Mouse (Mus musculus): ENCODE results near the gene Dusp18. TPM values are rescaled to one million over a fixed set of nuclear protein-coding genes. Genes with fewer than 3 reads are reported as not detected.
A peak's percentile ranks its signal among the peaks of the same experiment; 100 is the strongest.

Gene Dusp18
- polyA plus RNA-seq, 1 experiment from 2014 or later, result 27.7 TPM

DNA sequence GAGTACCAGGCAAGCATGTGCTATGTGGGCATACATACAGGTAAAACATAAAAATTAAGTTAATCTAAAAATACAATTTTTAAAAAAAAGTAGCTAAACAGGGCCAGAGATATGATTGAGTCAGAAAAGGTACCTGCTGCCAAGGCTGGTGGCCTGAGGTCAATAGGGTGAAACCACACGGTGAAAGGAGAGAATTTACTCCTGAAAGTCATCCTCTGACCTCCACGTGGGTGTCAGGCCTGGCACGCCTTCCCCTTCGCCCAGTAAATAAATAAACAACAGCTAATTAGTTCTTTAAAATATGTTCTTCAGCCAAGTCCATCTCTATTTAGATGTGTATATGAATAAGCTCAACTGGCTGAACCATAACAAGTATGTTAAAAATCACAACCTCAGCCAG is 34.7 kb upstream of the Dusp18 start:
- WGBS, result 83% methylated on average over 4 of the region's 4 CpGs
- peaks cover 22% of the 10 kb centered on the region for H3K27me3 ChIP-seq
- no peak for ATAC-seq (ENCODE audit: low FRiP score)

GRCm38 (mm10) chr11:3862661-3863453 is 32.2 kb upstream of the Dusp18 start:
- H3K27ac ChIP-seq, result no peak overlapping the region
- H3K9ac ChIP-seq, result no peak overlapping the region
- H3K4me1 ChIP-seq, result peaks cover 6% of the 10 kb centered on the region
- H3K4me3 ChIP-seq, result peak overlapping the region; percentile 44
- H3K36me3 ChIP-seq, result no peaks in the 10 kb centered on the region
- H3K4me2 ChIP-seq (replicated peaks), result peak overlapping the region; percentile 73
- 73% methylated on average over 19 of the region's 19 CpGs for WGBS
- ATAC-seq (ENCODE audit: low FRiP score), result peak; percentile 4; the same call in 1 of the 2 replicates
- H3K9me3 ChIP-seq (replicated peaks), result no peaks in the 10 kb centered on the region
- peaks cover 23% of the 10 kb centered on the region for H3K27me3 ChIP-seq

More for the DNA sequence above, 34.7 kb upstream of the Dusp18 start:
- Histone ChIP-seq H3K9me3 (replicated peaks) (no peaks in the 10 kb centered on the region), H3K4me2 (replicated peaks) (no peak overlapping the region), H3K4me1 (peaks cover 6% of the 10 kb centered on the region), H3K9ac (no peak overlapping the region), H3K36me3 (no peaks in the 10 kb centered on the region), H3K27ac (no peak overlapping the region), H3K4me3 (no peak overlapping the region)

GRCm38 (mm10) chr11:3863454-3864112 is 31.5 kb upstream of the Dusp18 start, which contains the start of gene Osbp2:
Gene Osbp2, minus strand, starts transcription at chr11:3863903.
- 6% methylated on average over 51 of the region's 58 CpGs for WGBS
- H3K9me3 ChIP-seq (replicated peaks), result no peaks in the 10 kb centered on the region
- H3K27ac ChIP-seq, result no peak within 1 kb of the TSS
- ATAC-seq (ENCODE audit: low FRiP score), result peak; percentile 92
- peak within 1 kb of the TSS; percentile 73 for H3K4me2 ChIP-seq (replicated peaks)
- H3K4me1 ChIP-seq, result peaks cover 6% of the 10 kb centered on the region
- H3K4me3 ChIP-seq, result peak within 1 kb of the TSS; percentile 44
- no peaks in the 10 kb centered on the region for H3K36me3 ChIP-seq
- peaks cover 20% of the 10 kb centered on the region for H3K27me3 ChIP-seq
- peak within 1 kb of the TSS; percentile 57 for H3K9ac ChIP-seq

DNA sequence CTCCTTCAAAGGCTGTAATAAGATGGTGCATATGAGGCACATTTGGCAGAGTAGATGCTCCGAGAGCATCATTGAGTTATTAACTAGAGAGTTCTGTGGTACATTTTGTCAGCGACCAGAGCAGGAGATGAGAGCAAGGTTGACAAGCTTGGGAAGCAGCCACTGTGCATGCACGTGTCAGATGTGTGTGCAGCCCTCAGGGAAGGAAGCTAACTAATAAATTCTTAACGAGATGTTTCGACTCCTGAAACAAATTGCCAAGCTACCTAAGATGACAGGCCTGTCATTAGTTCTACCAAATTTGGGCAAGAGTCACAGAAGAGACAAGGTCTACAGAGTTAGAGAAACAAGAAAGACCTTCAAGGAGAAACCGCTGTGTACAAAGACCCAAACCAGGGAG is 30.7 kb upstream of the Dusp18 start:
- 41% methylated on average over 6 of the region's 6 CpGs for WGBS
- peak overlapping the region; percentile 57; the same call in 1 of the 2 replicates for H3K9ac ChIP-seq
- H3K36me3 ChIP-seq, result no peaks in the 10 kb centered on the region
- H3K27ac ChIP-seq, result no peak overlapping the region
- peak overlapping the region; percentile 73 for H3K4me2 ChIP-seq (replicated peaks)
- peak overlapping the region; percentile 44 for H3K4me3 ChIP-seq
- H3K27me3 ChIP-seq, result peaks cover 20% of the 10 kb centered on the region
- peaks cover 6% of the 10 kb centered on the region for H3K4me1 ChIP-seq
- no peaks in the 10 kb centered on the region for H3K9me3 ChIP-seq (replicated peaks)
- peak; percentile 12; the same call in 1 of the 2 replicates for ATAC-seq (ENCODE audit: low FRiP score)

DNA sequence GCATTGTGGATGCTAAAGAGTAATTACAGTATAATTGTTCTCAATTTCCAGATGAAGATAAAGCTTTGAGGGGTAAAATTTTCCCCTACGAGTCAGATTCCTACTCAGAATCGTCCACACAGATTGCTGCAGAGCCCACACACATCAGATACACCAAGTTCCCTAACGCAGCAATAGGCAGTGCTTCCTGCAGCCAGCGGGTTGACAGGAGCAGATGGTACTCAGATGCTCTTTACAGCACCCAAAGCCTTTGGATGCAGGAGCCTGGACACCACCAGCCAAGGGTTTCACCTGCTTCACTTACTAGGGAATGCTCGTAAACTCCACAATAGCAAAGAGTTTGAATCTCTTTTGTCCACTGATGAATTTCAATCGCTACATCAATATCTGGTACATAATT is 18.6 kb upstream of the Dusp18 start:
- ATAC-seq (ENCODE audit: low FRiP score), result no peak

DNA sequence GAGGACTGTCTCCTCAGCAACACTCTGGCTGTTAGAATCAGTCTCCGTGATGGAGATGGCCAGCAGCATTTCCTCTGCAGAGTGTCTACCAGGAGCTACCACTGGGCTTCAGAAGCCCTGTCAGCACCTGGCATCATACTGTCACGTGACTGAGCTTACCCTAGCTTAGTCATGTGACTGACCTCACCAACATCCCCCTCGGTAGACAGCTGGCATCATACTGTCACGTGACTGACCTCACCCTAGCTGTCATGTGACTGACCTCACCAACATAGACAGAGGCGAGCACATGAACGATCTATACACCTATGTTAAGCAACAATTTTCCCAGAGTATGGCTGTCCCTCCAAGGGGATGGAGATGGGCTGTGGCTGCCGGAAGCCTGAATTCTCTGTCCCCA is 16.4 kb upstream of the Dusp18 start:
- ATAC-seq (ENCODE audit: low FRiP score), result no peak
- Histone ChIP-seq H3K9me3 (replicated peaks) (no peaks in the 10 kb centered on the region), H3K27me3 (0 out of 2 replicates have a peak, but pooled peaks cover 6% of the 10 kb centered on the region), H3K36me3 (no peaks in the 10 kb centered on the region), H3K4me3 (no peak overlapping the region), H3K4me1 (no peaks in the 10 kb centered on the region), H3K4me2 (replicated peaks) (no peak overlapping the region), H3K27ac (no peak overlapping the region), H3K9ac (no peak overlapping the region)
- WGBS, result 76% methylated on average over 7 of the region's 7 CpGs

More for the DNA sequence above, 18.6 kb upstream of the Dusp18 start:
- no peak overlapping the region for H3K9ac ChIP-seq
- no peak overlapping the region for H3K4me2 ChIP-seq (replicated peaks)
- no peaks in the 10 kb centered on the region for H3K36me3 ChIP-seq
- H3K4me1 ChIP-seq, result no peaks in the 10 kb centered on the region
- 0 out of 2 replicates have a peak, but pooled peaks cover 5% of the 10 kb centered on the region for H3K27me3 ChIP-seq
- H3K27ac ChIP-seq, result no peak overlapping the region
- no peaks in the 10 kb centered on the region for H3K9me3 ChIP-seq (replicated peaks)
- 81% methylated on average over 6 of the region's 6 CpGs for WGBS
- no peak overlapping the region for H3K4me3 ChIP-seq

DNA sequence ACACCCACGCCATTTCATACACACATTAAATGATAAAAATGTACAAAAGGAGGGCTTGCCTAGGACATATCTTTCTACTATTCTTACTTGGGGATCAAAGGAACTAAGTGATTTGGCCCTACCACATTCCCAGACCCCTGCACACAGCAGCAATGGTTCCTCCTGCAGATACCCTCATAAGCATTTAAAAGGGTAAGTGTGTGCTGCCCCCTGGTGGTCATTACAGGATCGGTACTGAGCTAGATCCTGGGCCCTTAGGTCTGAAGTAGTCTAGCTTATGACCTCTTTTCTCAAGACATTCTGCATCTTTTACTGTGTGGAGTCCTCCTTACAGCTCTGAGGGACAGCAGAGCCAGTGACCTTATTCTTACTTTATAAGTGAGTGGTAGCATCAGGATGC is 15.2 kb upstream of the Dusp18 start:
- 42% methylated on average over 2 of the region's 2 CpGs for WGBS
- H3K4me2 ChIP-seq (replicated peaks), result no peak overlapping the region
- H3K27ac ChIP-seq, result no peak overlapping the region
- no peak for ATAC-seq (ENCODE audit: low FRiP score)
- no peaks in the 10 kb centered on the region for H3K9me3 ChIP-seq (replicated peaks)
- H3K27me3 ChIP-seq, result 0 out of 2 replicates have a peak, but pooled peaks cover 6% of the 10 kb centered on the region
- no peaks in the 10 kb centered on the region for H3K36me3 ChIP-seq
- peaks cover 2% of the 10 kb centered on the region; the same call in 1 of the 2 replicates for H3K4me1 ChIP-seq
- no peak overlapping the region for H3K9ac ChIP-seq
- H3K4me3 ChIP-seq, result no peak overlapping the region

DNA sequence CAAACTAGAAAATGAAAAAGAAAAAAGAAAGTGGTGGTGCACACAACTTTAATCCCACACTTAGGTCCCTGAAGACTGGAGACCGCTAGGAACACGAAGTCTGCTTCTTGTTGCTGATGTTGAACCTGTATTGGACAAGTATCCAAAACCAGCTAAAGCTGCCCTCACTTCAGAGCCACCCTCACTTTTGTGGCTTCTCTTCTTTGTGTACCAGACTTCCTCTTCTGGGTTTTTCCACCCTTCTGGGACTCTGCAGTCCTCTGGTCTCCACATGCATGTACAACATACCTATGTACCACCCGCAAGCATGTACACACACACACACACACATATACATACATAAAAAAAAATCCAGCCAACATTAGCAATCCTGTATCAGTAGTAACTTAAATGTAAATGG is 11.3 kb upstream of the Dusp18 start:
- Histone ChIP-seq H3K27ac (no peak overlapping the region), H3K27me3 (0 out of 2 replicates have a peak, but pooled peaks cover 3% of the 10 kb centered on the region), H3K9ac (no peak overlapping the region), H3K4me3 (no peak overlapping the region), H3K36me3 (no peaks in the 10 kb centered on the region), H3K4me1 (peaks cover 2% of the 10 kb centered on the region; the same call in 1 of the 2 replicates), H3K9me3 (replicated peaks) (no peaks in the 10 kb centered on the region), H3K4me2 (replicated peaks) (no peak overlapping the region)
- WGBS, result 84% methylated on average over 3 of the region's 3 CpGs
- ATAC-seq (ENCODE audit: low FRiP score), result no peak

GRCm38 (mm10) chr11:3887331-3887730 is 7.7 kb upstream of the Dusp18 start:
- 78% methylated on average over 5 of the region's 5 CpGs for WGBS
- Histone ChIP-seq H3K9me3 (replicated peaks) (no peaks in the 10 kb centered on the region), H3K36me3 (no peaks in the 10 kb centered on the region), H3K4me3 (no peak overlapping the region), H3K4me2 (replicated peaks) (no peak overlapping the region), H3K27ac (no peak overlapping the region), H3K27me3 (no peaks in the 10 kb centered on the region), H3K9ac (no peak overlapping the region), H3K4me1 (peaks cover 2% of the 10 kb centered on the region; the same call in 1 of the 2 replicates)
- no peak for ATAC-seq (ENCODE audit: low FRiP score)

DNA sequence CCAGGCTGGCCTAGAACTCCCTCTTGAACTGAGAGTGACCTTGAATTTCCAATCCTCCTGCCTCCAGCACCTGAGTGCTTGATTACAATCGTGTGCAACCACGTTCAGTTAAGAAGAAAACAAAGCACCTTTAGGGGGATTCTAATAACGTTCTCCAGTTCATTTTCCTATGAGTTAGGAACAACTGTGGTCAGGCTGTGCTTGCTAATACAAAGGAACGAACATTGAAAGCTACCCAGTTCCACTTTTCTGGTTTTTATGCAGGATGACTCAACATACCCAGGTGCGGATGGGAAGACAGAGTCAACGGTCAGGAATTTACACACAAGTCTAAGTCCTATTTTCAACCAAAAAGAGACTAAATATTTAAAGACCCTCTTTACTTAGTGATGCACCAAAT is 1.1 kb upstream of the Dusp18 start:
- no peaks in the 10 kb centered on the region for H3K9me3 ChIP-seq (replicated peaks)
- 80% methylated on average over 6 of the region's 6 CpGs for WGBS
- no peak overlapping the region for H3K4me3 ChIP-seq
- H3K36me3 ChIP-seq, result peaks cover 22% of the 10 kb centered on the region
- no peak overlapping the region for H3K9ac ChIP-seq
- no peak overlapping the region for H3K27ac ChIP-seq
- peaks cover 9% of the 10 kb centered on the region; the same call in 1 of the 2 replicates for H3K4me1 ChIP-seq
- no peak for ATAC-seq (ENCODE audit: low FRiP score)
- peak overlapping the region; percentile 60; the same call in 1 of the 2 replicates for H3K4me2 ChIP-seq (replicated peaks)
- H3K27me3 ChIP-seq, result no peaks in the 10 kb centered on the region

GRCm38 (mm10) chr11:3895458-3895857 is 418 bp downstream of the Dusp18 start:
- H3K4me1 ChIP-seq, result peaks cover 9% of the 10 kb centered on the region; the same call in 1 of the 2 replicates
- H3K9ac ChIP-seq, result peak overlapping the region; percentile 67
- peak overlapping the region; percentile 85 for H3K27ac ChIP-seq
- ATAC-seq (ENCODE audit: low FRiP score), result no peak
- H3K4me2 ChIP-seq (replicated peaks), result peak overlapping the region; percentile 60
- H3K27me3 ChIP-seq, result no peaks in the 10 kb centered on the region
- WGBS, result 6% methylated on average over 10 of the region's 10 CpGs
- peaks cover 28% of the 10 kb centered on the region for H3K36me3 ChIP-seq
- H3K9me3 ChIP-seq (replicated peaks), result no peaks in the 10 kb centered on the region
- peak overlapping the region; percentile 45 for H3K4me3 ChIP-seq

DNA sequence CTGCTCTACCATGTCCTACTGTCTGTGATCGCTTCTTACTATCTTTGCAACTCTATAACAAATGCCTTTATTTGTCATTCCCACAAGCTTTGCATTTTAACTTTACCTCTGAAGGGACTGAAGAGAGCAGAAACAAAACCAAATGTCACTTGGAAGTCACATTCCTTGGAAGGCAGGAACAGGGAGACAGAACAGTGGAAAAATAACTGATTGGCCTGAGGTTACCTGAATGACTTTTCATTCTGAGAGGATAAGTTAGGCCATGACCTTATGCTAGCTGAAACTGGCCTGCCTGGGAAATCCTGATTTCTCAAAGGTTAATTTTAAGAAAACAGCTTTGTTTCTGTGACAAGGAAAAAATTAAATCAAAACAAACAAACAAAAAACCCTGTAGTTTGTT is 893 bp downstream of the Dusp18 start:
- ATAC-seq (ENCODE audit: low FRiP score), result no peak
- H3K27me3 ChIP-seq, result no peaks in the 10 kb centered on the region
- peaks cover 28% of the 10 kb centered on the region for H3K36me3 ChIP-seq
- H3K4me2 ChIP-seq (replicated peaks), result peak overlapping the region; percentile 60
- H3K27ac ChIP-seq, result no peak overlapping the region
- H3K4me3 ChIP-seq, result no peak overlapping the region
- H3K9ac ChIP-seq, result no peak overlapping the region
- peaks cover 9% of the 10 kb centered on the region; the same call in 1 of the 2 replicates for H3K4me1 ChIP-seq
- WGBS, result 88% methylated on average over 1 of the region's 1 CpGs
- H3K9me3 ChIP-seq (replicated peaks), result no peaks in the 10 kb centered on the region
